Mouse (Mus musculus) lung, postnatal 36 days (tissue): ENCODE results near the gene Olfr472.
"Not testable (repeated sequence)": the region's sequence is repeated elsewhere in the genome, so short reads cannot be mapped to it uniquely, and the experiment has no call there.

Source experiments
- DNase-seq: peaks from one replicate; pipeline ENCODE4 v3.0.0; 2022; ENCODE audit warnings: mixed read lengths

Gene Olfr472

GRCm38 (mm10) chr7:107897602-107898001, at the start of gene Olfr472:
Gene Olfr472, plus strand, starts transcription at chr7:107897902.
- DNase-seq = no peak

DNA sequence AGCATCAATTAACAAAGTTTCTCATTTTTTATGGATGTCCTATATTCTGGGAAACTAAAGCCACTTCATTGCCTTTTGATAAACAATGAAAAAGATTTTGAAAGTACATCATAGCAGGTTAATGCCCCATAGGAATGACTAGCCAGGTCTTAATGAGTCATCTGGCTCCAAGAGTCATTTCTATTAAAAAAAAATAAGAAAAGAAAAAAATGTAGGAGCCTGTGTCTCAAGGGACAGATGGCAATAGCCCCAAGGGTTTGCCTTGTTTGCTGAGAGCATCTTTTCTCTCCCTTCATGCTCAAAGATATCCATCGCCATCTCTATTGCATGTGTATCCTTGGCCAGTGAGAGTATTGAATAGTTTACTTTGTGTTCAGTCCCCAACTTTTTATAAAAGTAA, 32.4 kb downstream of the Olfr472 start, which contains the start of gene Olfr473:
Gene Olfr473 (plus strand): TSS at position 301 of the 400 bp plus-strand sequence.
- no peak for DNase-seq

DNA sequence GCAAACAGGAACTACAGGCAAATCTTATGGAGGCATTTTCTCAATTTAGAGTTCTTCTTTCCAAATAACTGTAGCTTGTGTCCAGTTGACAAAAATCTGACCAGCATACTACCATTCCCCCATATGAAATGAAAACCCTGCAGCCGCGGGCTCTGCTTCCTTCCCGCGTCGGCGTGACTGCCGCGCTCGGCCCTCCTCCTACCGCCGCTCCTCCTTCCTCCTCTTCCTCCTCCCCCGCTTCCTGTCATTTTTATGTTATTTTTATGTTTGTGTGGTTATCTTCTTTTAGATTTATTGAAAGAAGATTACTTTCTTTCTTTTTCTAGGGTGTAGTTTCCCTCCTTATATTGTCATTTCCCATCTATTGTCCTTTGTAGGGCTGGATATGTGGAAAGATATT, 54.8 kb downstream of the Olfr472 start:
- not testable (repeated sequence) for DNase-seq

DNA sequence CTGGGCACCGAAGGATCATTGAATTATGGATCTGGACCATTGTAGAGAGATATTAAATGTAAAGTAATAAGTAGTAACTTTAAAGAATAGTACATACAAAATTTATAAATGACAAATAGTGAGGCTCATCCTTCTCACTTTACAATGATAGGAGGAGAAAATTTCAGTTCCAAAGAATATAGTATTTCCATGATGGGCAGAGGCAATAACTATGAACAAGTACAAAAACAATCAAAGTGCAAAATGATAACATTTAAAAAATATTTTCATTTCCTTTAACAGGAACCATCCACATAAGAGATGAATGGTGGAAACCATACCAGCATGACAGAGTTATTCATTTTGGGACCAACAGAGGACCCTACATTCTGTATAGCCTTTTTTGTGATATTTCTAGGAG, 56.6 kb downstream of the Olfr472 start, which contains the start of gene Olfr474:
Gene Olfr474 (plus strand): TSS at position 301 of the 400 bp plus-strand sequence.
- no peak for DNase-seq
